Mouse (Mus musculus) heart, embryonic 11.5 days (tissue): ENCODE data around the gene Slc9a3r2. TPM values are rescaled to one million over a fixed set of nuclear protein-coding genes. Genes with fewer than 3 reads are reported as not detected.

ENCODE experiments used
- microRNA-seq: library from miRNA; unstranded; fragments of <30 nt; microRNA quantifications from one replicate; pipeline ENCODE4, GENCODE M21; 2016; ENCODE audit warnings: borderline number of aligned reads
- polyA plus RNA-seq: library from polyadenylated mRNA; unstranded; fragments of >200 nt; fragmentation: Nextera tagmentation; extraction: Ambion mirVana; gene quantifications from 2 replicates; pipeline ENCODE4 v1.2.1, GENCODE M21; 2014

Gene Slc9a3r2
- polyA plus RNA-seq, 1 experiment from 2014 or later, result 52.7 TPM

Small RNAs within 50 kb of the gene (microRNA-seq; reads per million reads assigned to microRNA genes)
- 0.61 reads per million for gene Gm24589

Other genes starting within 250 kb of the Slc9a3r2 start
- 262 and 267 TPM in 2 replicates for gene Rnps1, start 235.8 kb downstream of the Slc9a3r2 start, polyA plus RNA-seq
- gene Eci1, start 223.7 kb downstream of the Slc9a3r2 start, polyA plus RNA-seq, result 190 and 199 TPM in 2 replicates
- gene Dnase1l2, start 207.2 kb downstream of the Slc9a3r2 start, polyA plus RNA-seq, result 0.86 and 1.6 TPM in 2 replicates
- 14.0 and 17.6 TPM in 2 replicates for gene E4f1, start 180.0 kb downstream of the Slc9a3r2 start, polyA plus RNA-seq
- 75.8 and 77.2 TPM in 2 replicates for gene Pgp, start 179.9 kb downstream of the Slc9a3r2 start, polyA plus RNA-seq
- 0.21 and 0.42 TPM in 2 replicates for gene Bricd5, start 176.4 kb downstream of the Slc9a3r2 start, polyA plus RNA-seq
- 17.5 and 20.9 TPM in 2 replicates for gene Mlst8, start 171.2 kb downstream of the Slc9a3r2 start, polyA plus RNA-seq
- 0.40 and 0.49 TPM in 2 replicates for gene Caskin1, start 161.7 kb downstream of the Slc9a3r2 start, polyA plus RNA-seq
- gene Traf7, start 122.4 kb downstream of the Slc9a3r2 start, polyA plus RNA-seq, result 72.3 and 80.1 TPM in 2 replicates
- 1.1 and 1.9 TPM in 2 replicates for gene Rab26, start 116.1 kb downstream of the Slc9a3r2 start, polyA plus RNA-seq
- 8.9 and 9.2 TPM in 2 replicates for gene Pkd1, start 100.5 kb downstream of the Slc9a3r2 start, polyA plus RNA-seq
- 46.7 and 50.6 TPM in 2 replicates for gene Tsc2, start 17.7 kb downstream of the Slc9a3r2 start, polyA plus RNA-seq
- 9.1 and 9.8 TPM in 2 replicates for gene Nthl1, start 17.6 kb downstream of the Slc9a3r2 start, polyA plus RNA-seq
- gene Npw, start 8.1 kb upstream of the Slc9a3r2 start, polyA plus RNA-seq, result not detected in 2 replicates
- gene Zfp598, start 19.4 kb upstream of the Slc9a3r2 start, polyA plus RNA-seq, result 19.7 and 22.0 TPM in 2 replicates
- 0.39 and 0.65 TPM in 2 replicates for gene Syngr3, start 39.6 kb upstream of the Slc9a3r2 start, polyA plus RNA-seq
- gene Gfer, start 45.8 kb upstream of the Slc9a3r2 start, polyA plus RNA-seq, result 36.7 and 39.0 TPM in 2 replicates
- gene Noxo1, start 45.9 kb upstream of the Slc9a3r2 start, polyA plus RNA-seq, result 0.49 and 1.1 TPM in 2 replicates
- 50.9 and 54.8 TPM in 2 replicates for gene Tbl3, start 57.3 kb upstream of the Slc9a3r2 start, polyA plus RNA-seq
- not detected in 2 replicates for gene Rnf151, start 67.7 kb upstream of the Slc9a3r2 start, polyA plus RNA-seq
- gene Rps2, start 67.8 kb upstream of the Slc9a3r2 start, polyA plus RNA-seq, result 1,091 and 1,195 TPM in 2 replicates
- 373 and 401 TPM in 2 replicates for gene Ndufb10, start 74.2 kb upstream of the Slc9a3r2 start, polyA plus RNA-seq
- 0.40 and 0.44 TPM in 2 replicates for gene Rpl3l, start 77.5 kb upstream of the Slc9a3r2 start, polyA plus RNA-seq
- 19.5 and 20.9 TPM in 2 replicates for gene Msrb1, start 86.3 kb upstream of the Slc9a3r2 start, polyA plus RNA-seq
- 0.34 TPM in 1 of 2 replicates, not detected in the other for gene Hs3st6, start 102.7 kb upstream of the Slc9a3r2 start, polyA plus RNA-seq
- gene Meiob, start 154.0 kb upstream of the Slc9a3r2 start, polyA plus RNA-seq, result not detected in 2 replicates
- gene Hagh, start 189.8 kb upstream of the Slc9a3r2 start, polyA plus RNA-seq, result 42.6 and 48.8 TPM in 2 replicates
- 38.0 and 39.5 TPM in 2 replicates for gene Fahd1, start 200.0 kb upstream of the Slc9a3r2 start, polyA plus RNA-seq
- 0.14 TPM in 1 of 2 replicates, not detected in the other for gene Igfals, start 215.7 kb upstream of the Slc9a3r2 start, polyA plus RNA-seq
- 42.3 and 43.3 TPM in 2 replicates for gene Nubp2, start 236.0 kb upstream of the Slc9a3r2 start, polyA plus RNA-seq
- 25.2 and 26.5 TPM in 2 replicates for gene Spsb3, start 236.3 kb upstream of the Slc9a3r2 start, polyA plus RNA-seq
- gene Eme2, start 244.8 kb upstream of the Slc9a3r2 start, polyA plus RNA-seq, result 15.3 and 19.3 TPM in 2 replicates
- gene Mrps34, start 244.8 kb upstream of the Slc9a3r2 start, polyA plus RNA-seq, result 85.6 and 92.1 TPM in 2 replicates
- 35.7 and 37.9 TPM in 2 replicates for gene Nme3, start 246.2 kb upstream of the Slc9a3r2 start, polyA plus RNA-seq